Comparison of ENCODE assay signal across 8 mouse cellular contexts in genomic region chr15:81507201-81507600, GRCm38 (mm10). TPM values are rescaled to one million over a fixed set of nuclear protein-coding genes. Genes with fewer than 3 reads are reported as not detected.
A peak's percentile ranks its signal among the peaks of the same experiment; 100 is the strongest.
DNase-seq lines count a peak whose midpoint lies in the region; ATAC-seq and TF ChIP-seq lines count a peak whose summit lies in the region.

No protein-coding gene starts in this region.

- H3K27ac ChIP-seq in gastrocnemius, adult 2 months = no peak overlapping the region

- no peak overlapping the region for H3K4me3 ChIP-seq in gastrocnemius, adult 2 months

- intact Hi-C loops in gastrocnemius, adult 2 months (cut with DNase I) = no loop called here
- intact Hi-C loops in left cerebral cortex, postnatal 10 days (cut with DNase I) = no loop called here

- DNase-seq in gastrocnemius, adult 2 months = no peak
- DNase-seq in gastrocnemius, postnatal 10 days = no peak
- peak; percentile 37 for DNase-seq in embryo, embryonic 11 days
- DNase-seq in thymus, postnatal 25 days = peak; percentile 79
- no peak for DNase-seq in left cerebral cortex, postnatal 10 days (ENCODE audit: extremely low spot score in 1 of 2, low spot score in 2 of 2)
- no peak for DNase-seq in cerebellum, adult 8-10 months

- ATAC-seq in CD4-positive, CD25-positive, alpha-beta regulatory T cell, adult 4 months = peak; percentile 57
- ATAC-seq in megakaryocyte, adult 5-6 weeks (ENCODE audit: poor library complexity, severe bottlenecking) = peak; percentile 78

- TF ChIP-seq CTCF in gastrocnemius, adult 2 months (IDR thresholded peaks at IDR 0.05) = peak; percentile 46

RNA-seq across cellular contexts. Expression of gene Rbx1, which starts 41.1 kb away (rescaled TPM):
- 100 to 1,000 TPM in 1 of 2 experiments, 10 to 100 TPM in 1; 89.4 to 110 TPM for total RNA-seq in gastrocnemius, adult 2 months (2021)
- total RNA-seq in gastrocnemius, postnatal 10 days (2021) = 100 to 1,000 TPM; 118 to 123 TPM
- polyA plus RNA-seq in CD4-positive, CD25-positive, alpha-beta regulatory T cell, adult 4 months (2017; shearing (Covaris generic)) = 100 to 1,000 TPM; 269 to 371 TPM
- total RNA-seq in megakaryocyte, adult 5-6 weeks (2015) = 176 and 189 TPM in 2 replicates
- total RNA-seq in megakaryocyte, adult 5-6 weeks (2017) = 150 and 189 TPM in 2 replicates
- total RNA-seq in left cerebral cortex, postnatal 10 days (2021) = 100 to 1,000 TPM; 140 TPM

Comparison
In these comparisons a context has a peak if more than half of its experiments do, and no peak if none do; other contexts are left out.
1. DNase-seq: peak in embryo, embryonic 11 days (single experiment) and thymus, postnatal 25 days (single experiment); none in gastrocnemius, adult 2 months (single experiment), gastrocnemius, postnatal 10 days (single experiment), left cerebral cortex, postnatal 10 days (0 of 2) and cerebellum, adult 8-10 months (single experiment).